Mouse (Mus musculus): ENCODE measurements at regions not wholly inside any gene's neighbourhood (a gene's known extent, or its start where the extent isn't known, plus 50 kb on each side); places are given as distances from the start of the nearest gene placed in this dataset.

- Histone ChIP-seq H3K9me3 (ENCODE audit: control insufficient read depth, low read length) (no peaks in the 10 kb centered on the region), H3K27me3 (ENCODE audit: control insufficient read depth, insufficient read depth, low read length) (no peaks in the 10 kb centered on the region), H3K36me3 (replicated peaks; ENCODE audit: control insufficient read depth, insufficient read depth, low read depth) (no peaks in the 10 kb centered on the region), H3K4me3 (ENCODE audit: insufficient read depth in 1 of 2, low read depth in 2 of 2, low read length in 2 of 2) (no peak overlapping the region), H3K4me2 (ENCODE audit: low read depth) (no peak overlapping the region), H3K9ac (replicated peaks) (no peak overlapping the region), H3K27ac (no peak overlapping the region), H3K4me1 (replicated peaks; ENCODE audit: control insufficient read depth in 2 of 2, insufficient read depth in 2 of 2, low read length in 1 of 2) (no peaks in the 10 kb centered on the region)
- DNase-seq (ENCODE audit: low read depth in 3 of 3, low spot score in 3 of 3) (no peak), ATAC-seq (ENCODE audit: insufficient read depth) (no peak)
- TF ChIP-seq EP300 (IDR thresholded peaks at IDR 0.05; ENCODE audit: low read depth): no peak
- no peak for TF ChIP-seq CTCF (IDR thresholded peaks at IDR 0.05; ENCODE audit: low read depth)
- WGBS (ENCODE audit: insufficient replicate concordance): 79% methylated on average over 14 of the region's 14 CpGs
Observed at GRCm38 (mm10) chr1:189476796-189477195, 74.7 kb upstream of the Kcnk2 start.

DNA sequence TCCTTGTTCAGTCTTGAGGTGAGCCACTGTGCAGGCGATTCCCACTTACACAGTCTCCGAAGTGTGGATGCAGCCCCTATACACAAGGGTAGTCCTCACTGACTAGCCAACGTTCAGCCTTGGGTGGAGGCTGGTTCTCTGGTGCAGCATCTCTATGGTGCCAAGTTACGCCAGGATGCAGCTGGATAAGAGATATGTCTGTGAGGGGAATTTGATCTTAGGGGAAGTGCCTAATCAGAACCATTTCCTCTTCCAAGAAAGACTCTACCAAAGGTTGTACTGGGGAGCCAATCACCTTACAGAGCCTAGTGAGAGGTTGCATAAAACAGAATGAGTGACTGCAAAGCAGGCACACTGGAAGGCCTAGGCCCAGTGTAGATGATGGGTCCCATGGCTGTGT is 71.0 kb upstream of the Kcnk2 start:
- Histone ChIP-seq H3K4me1 (replicated peaks; ENCODE audit: control insufficient read depth in 2 of 2, insufficient read depth in 2 of 2, low read length in 1 of 2) (no peaks in the 10 kb centered on the region), H3K4me2 (ENCODE audit: low read depth) (no peak overlapping the region), H3K36me3 (replicated peaks; ENCODE audit: control insufficient read depth, insufficient read depth, low read depth) (no peaks in the 10 kb centered on the region), H3K9me3 (ENCODE audit: control insufficient read depth, low read length) (no peaks in the 10 kb centered on the region), H3K27me3 (ENCODE audit: control insufficient read depth, insufficient read depth, low read length) (no peaks in the 10 kb centered on the region), H3K4me3 (ENCODE audit: insufficient read depth in 1 of 2, low read depth in 2 of 2, low read length in 2 of 2) (no peak overlapping the region), H3K27ac (no peak overlapping the region), H3K9ac (replicated peaks) (no peak overlapping the region)
- ATAC-seq (ENCODE audit: insufficient read depth) (no peak), DNase-seq (ENCODE audit: low read depth in 3 of 3, low spot score in 3 of 3) (no peak)
- 47% methylated on average over 4 of the region's 4 CpGs for WGBS (ENCODE audit: insufficient replicate concordance)
- TF ChIP-seq CTCF (IDR thresholded peaks at IDR 0.05; ENCODE audit: low read depth): no peak
- TF ChIP-seq EP300 (IDR thresholded peaks at IDR 0.05; ENCODE audit: low read depth): no peak

- 60% methylated on average over 3 of the region's 3 CpGs for WGBS (ENCODE audit: insufficient replicate concordance)
- Histone ChIP-seq H3K4me1 (replicated peaks; ENCODE audit: control insufficient read depth in 2 of 2, insufficient read depth in 2 of 2, low read length in 1 of 2) (no peaks in the 10 kb centered on the region), H3K27ac (no peak overlapping the region), H3K4me3 (ENCODE audit: insufficient read depth in 1 of 2, low read depth in 2 of 2, low read length in 2 of 2) (no peak overlapping the region), H3K36me3 (replicated peaks; ENCODE audit: control insufficient read depth, insufficient read depth, low read depth) (no peaks in the 10 kb centered on the region), H3K27me3 (ENCODE audit: control insufficient read depth, insufficient read depth, low read length) (no peaks in the 10 kb centered on the region), H3K4me2 (ENCODE audit: low read depth) (no peak overlapping the region), H3K9ac (replicated peaks) (no peak overlapping the region), H3K9me3 (ENCODE audit: control insufficient read depth, low read length) (no peaks in the 10 kb centered on the region)
- no peak for ATAC-seq (ENCODE audit: insufficient read depth)
- no peak for TF ChIP-seq CTCF (IDR thresholded peaks at IDR 0.05; ENCODE audit: low read depth)
- TF ChIP-seq EP300 (IDR thresholded peaks at IDR 0.05; ENCODE audit: low read depth): no peak
- no peak for DNase-seq (ENCODE audit: low read depth in 3 of 3, low spot score in 3 of 3)
Observed at GRCm38 (mm10) chr1:189458421-189458820, 56.3 kb upstream of the Kcnk2 start.

Measured in liver, embryonic 14.5 days (tissue).